Mouse (Mus musculus) telencephalon, adult 2 months (tissue): ENCODE measurements at regions not wholly inside any gene's neighbourhood (a gene's known extent, or its start where the extent isn't known, plus 50 kb on each side); places are given as distances from the start of the nearest gene placed in this dataset.
"Not testable (repeated sequence)": the region's sequence is repeated elsewhere in the genome, so short reads cannot be mapped to it uniquely, and the experiment has no call there.

Source experiments
- DNase-seq: peaks from one replicate; pipeline ENCODE4 v3.0.0-alpha.2; 2011; ENCODE audit warnings: low read depth, low spot score

DNA sequence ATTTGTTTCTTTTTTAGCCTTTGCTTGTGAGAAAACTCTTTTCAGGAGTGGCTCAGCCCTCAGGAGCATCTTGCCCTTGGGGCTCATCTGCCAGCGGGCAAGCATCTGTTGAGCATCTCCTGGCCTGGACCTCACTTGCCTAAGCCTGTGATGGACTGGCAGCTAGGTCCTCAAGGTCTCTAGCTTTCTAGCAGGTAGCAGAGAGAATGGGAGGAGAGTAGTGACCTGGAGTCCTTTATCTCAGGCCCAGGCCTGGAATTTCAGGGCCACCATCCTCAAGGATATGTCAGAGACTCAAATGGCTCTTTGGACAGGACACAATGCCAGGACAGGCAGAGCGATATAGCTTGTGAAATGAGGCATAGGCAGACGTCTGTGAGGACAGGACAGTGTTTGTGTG is 59.3 kb upstream of the Klf13 start:
- DNase-seq = no peak

DNA sequence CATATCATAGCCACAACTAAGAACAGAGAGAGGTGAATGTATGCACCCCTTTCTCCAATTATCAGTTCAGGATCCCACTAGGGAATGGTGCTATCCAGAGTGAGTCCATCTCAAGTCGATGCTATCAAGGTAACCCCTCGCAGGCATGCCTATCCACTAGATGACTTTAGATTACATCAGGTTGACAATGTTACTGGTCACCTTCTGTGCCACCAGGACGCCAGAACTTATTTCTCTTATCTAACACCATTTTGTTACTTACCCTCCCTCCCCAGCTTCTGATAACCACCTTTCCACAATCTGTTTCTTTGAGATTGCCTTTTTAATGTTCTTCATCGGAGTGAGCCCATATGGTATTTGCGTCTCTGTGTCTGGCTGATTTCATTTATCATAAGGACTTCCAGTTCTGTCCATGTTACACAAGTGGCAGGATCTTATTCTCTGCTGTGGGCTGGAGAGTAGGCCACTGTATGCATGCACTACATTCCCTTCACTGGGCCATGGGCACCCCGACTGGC is 57.9 kb upstream of the Klf13 start:
- DNase-seq = no peak

DNA sequence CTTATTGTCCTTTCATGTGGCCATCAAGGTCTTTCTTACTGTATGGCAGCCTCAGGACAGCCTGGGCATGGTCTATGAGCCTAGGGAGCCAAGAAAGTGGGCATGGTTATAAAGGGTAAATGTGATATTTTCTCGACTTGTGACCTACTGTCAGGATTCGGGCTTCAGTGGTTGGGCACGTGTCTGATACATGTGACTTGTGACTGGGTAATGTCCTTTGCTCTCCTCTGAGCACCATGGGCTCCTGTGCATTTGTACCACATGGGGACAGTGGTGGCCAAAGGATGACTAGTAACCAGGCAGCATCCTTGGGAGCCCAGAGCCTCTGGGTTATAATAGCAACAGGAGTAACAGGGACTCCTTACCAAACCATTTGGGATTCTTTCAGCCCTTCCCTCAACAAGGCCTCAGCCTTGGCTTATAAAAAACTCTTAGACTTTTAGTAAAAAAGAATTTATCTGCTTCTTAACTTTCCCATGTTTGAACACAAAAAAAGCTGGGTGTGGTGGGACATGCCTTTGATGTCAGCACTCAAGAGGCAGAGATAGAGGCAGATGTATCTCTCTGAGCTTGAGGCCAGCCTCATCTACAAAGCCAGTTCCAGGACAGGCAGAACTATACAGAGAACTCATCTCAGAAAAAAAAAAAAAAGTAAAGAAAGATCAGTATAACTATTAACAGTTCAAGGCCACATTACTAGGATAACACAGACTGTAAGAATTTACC is 56.7 kb upstream of the Klf13 start:
- DNase-seq = no peak

DNA sequence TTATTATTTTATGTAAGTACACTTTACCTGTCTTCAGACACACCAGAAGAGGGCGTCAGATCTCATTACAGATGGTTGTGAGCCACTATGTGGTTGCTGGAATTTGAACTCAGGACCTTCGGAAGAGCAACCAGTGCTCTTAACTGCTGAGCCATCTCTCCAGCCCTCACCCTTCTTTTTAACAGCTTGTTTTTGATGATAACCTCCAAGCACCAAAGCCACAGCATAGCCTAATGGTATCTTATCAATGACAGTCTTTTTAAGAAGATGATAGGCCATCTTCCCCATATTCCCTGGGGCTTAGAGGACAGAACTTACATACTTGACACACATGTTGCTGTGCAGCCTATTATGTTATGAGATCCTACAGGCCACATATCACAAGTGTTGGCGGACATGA is 56.1 kb upstream of the Klf13 start:
- DNase-seq = not testable (repeated sequence)

DNA sequence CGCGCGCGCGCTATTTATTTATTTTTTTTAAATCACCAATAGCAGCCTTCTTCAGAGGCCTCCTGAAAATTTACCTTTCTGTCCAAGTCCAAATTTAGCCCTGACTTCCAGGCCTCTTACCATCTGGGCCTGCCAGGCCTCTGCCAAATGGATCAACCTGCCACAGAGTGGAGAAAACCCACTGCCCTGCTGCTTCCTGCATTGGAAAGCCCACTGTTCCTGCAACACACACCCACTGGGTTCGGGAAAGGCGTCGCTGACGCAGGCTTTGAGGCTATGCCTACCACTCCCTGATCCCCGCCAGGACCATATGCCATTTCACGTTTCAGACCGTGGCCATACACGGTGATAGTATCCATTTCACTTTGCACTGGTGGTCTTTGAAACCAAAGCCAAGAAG is 53.4 kb upstream of the Klf13 start:
- no peak for DNase-seq

DNA sequence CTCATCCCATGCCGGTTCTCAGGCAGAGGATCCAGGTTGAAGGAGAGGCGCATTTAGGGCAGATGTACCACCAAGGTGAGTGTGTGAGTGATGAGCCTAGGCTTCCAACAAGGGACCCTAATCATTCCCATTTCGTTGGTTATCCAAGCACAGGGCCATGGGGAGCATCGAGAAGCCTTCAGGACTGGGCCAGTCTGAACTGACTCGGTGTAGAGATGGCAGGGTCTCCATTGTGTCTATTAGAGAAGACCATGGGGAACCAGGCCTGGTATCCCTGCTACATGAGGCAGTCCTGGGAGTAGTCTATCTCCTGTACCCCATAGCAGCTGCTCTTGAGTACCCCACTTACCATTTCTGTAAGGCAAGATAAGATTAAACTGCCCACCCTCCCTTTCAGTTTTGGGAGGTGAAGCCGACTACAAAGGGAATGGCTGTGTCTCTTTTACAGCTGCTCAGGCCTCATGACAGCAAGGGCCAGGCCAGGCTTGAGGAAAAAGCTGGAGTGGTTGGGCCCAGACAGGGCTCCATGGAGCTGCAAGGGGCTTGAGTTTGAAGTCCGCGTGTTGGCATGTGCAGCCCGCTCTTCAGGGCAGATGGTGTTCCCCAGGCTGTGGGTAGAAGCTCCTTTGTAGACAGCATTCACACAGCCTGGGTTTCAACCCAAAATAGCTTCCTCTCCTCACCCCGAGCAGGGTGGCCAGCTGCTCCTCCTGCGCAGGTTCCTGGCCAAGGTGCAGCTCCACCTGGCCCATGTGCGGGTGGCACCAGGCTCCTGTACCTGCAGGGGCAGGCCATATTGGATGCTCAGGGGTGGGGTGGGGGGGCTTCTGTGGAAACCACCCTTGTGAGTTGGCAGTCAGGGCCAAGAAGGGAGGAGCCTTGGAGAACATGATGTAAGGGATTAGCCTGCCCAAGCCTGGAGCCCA is 52.6 kb upstream of the Klf13 start:
- no peak for DNase-seq

DNA sequence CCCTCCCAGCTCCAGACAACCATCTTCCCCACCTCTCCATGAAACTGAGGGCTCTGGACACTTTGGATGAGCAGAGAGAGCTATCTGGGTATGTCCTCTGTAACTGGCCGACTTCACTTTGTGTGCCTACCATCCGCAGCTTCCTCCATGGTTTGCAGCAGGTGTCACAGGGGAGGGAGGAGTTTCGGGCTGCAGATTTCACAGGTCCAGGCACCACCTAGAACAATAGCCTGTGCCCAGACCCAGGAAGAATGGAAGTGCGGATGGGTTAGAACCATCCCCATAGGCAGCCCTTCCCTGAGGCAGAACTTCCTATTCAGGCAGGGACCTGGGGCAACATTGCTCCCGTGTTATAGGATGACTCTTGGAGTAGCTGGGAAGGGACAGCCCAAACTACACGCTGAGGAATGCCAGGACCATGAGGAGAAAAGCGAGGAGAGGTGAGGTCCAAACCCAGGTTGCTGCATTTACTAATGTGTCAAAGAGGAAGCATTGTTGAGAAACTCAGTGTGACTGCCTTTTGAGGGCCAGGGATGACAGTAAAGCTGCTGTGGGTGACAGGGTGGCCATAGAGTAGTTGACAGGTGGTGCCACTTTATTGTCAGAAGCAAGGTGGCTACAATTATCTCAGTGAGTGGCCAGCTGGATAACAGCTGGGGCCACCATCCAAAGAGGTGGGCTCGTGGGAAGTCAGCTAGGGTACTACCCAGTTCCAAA is 51.8 kb upstream of the Klf13 start:
- no peak for DNase-seq

DNA sequence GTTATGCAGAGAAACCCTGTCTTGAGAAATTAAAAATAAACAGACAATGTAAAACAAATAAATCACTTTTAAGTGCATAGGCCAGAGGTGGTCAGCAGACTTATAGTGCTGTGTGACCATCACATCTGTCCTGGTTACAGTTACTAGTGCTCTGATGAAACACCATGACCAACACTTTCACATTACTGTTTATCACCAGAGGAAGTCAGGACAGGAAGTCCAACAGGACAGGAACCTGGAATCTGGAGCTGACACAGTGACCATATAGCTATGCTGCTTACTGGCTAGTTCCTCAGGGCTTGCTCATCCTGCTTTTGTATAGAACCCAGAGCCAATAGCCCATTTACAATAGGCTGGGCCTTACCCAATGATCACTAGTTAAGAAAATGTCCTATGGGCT is 51.0 kb upstream of the Klf13 start:
- no peak for DNase-seq
